Mouse (Mus musculus): ENCODE results near the gene Ubash3a.
A peak's percentile ranks its signal among the peaks of the same experiment; 100 is the strongest.

The Ubash3a gene

GRCm38 (mm10) chr17:31216068-31216955 lies 8.6 kb downstream of the Ubash3a start:
- no peak for DNase-seq (ENCODE audit: low spot score in 2 of 2)

GRCm38 (mm10) chr17:31222810-31223310 lies 15.2 kb downstream of the Ubash3a start:
- DNase-seq (ENCODE audit: low spot score in 2 of 2) = no peak

DNA sequence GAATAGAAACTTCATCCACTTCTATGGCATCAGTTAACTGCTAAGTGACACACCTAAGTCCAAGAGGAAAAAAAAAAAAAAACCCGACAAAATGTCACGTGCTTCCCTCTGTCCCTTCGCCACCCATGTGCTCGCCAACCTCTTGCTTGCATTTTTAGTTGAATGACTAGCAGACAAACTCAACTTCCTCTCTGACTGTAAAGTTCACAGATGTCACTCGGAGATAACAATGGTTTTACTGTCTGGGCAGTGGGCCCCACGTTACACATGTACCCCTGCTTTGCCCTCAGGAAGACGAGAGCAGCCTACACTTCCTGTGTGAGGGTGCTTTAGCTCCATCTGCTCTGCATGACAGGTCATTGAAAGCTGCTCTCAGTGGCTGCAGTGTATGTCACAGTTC lies 16.2 kb downstream of the Ubash3a start:
- no peak for DNase-seq (ENCODE audit: low spot score in 2 of 2)

GRCm38 (mm10) chr17:31224591-31224990 lies 16.9 kb downstream of the Ubash3a start:
- no peak for DNase-seq (ENCODE audit: low spot score in 2 of 2)

DNA sequence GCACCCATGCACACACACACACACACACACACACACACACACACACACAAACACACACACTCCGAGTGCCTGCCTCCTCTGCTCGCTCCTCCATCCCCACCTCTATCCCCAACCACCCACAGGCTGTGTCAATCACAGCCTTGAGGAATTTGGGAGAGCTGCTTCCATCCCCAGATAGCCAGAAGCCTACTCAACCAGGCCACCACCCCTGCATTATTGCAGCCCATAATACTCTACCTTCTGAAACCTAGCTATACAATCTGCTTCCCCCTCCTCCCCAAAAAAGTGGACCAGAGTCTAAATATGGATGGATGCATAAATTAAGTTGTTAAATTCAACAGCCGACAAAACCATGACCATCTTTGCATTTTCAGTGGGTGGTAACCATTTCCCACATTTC lies 18.7 kb downstream of the Ubash3a start:
- DNase-seq (ENCODE audit: low spot score in 2 of 2) = no peak

GRCm38 (mm10) chr17:31226931-31227330 lies 19.3 kb downstream of the Ubash3a start:
- no peak for DNase-seq (ENCODE audit: low spot score in 2 of 2)

- DNase-seq (ENCODE audit: low spot score in 2 of 2) = no peak
Measured at GRCm38 (mm10) chr17:31231780-31232179, 24.1 kb downstream of the Ubash3a start.

DNA sequence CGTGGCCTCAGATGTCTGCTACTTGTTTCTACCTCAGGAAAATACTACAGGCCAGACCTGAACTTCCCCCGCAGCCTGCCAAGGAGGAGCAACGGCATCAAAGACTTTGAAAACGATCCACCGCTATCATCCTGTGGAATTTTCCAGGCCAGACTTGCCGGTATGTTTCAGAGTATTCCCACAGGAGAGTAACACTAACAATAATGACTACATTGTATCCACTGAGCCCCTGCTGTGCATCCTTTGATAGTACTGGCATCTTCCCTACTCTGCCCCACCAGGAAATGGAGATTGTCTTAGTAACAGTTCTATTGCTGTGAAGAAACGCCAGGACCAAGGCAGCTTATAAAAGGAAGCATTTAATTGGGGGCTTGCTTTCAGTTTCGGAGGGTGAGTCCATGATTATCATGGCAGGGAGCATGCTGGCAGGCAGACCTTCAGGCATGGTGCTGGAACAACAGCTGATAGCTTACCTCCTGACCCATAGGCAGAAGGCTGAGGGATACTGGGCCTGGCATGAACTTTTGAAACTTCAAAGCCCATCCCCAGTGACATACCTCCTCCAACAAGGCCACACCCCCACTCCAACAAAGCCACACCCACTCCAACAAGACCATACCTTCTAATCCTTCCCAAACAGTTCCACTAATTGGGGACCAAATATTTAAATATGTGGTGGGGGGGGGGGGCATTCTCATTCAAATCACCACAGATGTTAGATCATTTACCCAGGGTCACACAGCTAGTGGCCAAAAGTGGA lies 24.8 kb downstream of the Ubash3a start:
- no peak for DNase-seq (ENCODE audit: low spot score in 2 of 2)

- no peak for DNase-seq (ENCODE audit: low spot score in 2 of 2)
Measured at GRCm38 (mm10) chr17:31235915-31236314, 28.2 kb downstream of the Ubash3a start.

DNA sequence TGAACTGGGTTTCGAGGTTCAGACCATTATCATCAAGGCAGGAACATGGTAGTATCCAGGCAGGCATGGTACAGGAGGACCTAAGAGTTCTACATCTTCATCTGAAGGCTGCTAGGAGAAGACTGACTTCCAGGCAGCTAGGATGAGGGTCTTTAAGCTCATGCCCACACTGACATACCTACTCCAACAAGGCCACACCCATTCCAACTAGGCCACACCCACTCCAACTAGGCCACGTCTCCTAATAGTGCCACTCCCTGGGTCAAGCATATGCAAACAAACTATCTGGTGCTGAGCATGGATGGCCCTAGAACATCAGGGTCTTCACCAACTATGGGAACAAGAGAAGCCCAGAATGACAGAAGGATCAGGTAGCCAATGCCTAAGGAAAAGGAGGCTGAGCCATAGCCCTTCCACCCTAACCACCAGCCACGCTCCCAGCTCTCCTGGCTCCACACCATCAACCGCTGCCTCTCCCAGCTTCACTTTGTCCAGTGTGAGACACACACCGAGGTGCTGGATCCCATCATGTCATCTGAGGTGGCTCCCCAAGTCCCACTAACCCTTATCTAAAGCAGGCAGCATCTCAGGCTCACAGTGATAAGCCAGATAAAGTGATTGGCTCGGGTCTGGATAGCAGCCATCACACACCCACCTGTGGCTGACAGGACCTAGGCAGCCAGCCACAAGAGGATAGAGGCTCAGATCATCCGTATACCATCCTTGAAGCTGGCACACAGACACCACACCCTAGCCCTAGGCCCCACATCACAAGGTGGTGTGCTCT lies 30.8 kb downstream of the Ubash3a start:
- DNase-seq (ENCODE audit: low spot score in 2 of 2) = peak in 1 of 2 experiments; percentile 9

- DNase-seq (ENCODE audit: low spot score in 2 of 2) = no peak
Measured at GRCm38 (mm10) chr17:31241156-31241555, 33.5 kb downstream of the Ubash3a start.

- DNase-seq (ENCODE audit: low spot score in 2 of 2) = no peak
Measured at GRCm38 (mm10) chr17:31242764-31243163, 35.1 kb downstream of the Ubash3a start.

DNA sequence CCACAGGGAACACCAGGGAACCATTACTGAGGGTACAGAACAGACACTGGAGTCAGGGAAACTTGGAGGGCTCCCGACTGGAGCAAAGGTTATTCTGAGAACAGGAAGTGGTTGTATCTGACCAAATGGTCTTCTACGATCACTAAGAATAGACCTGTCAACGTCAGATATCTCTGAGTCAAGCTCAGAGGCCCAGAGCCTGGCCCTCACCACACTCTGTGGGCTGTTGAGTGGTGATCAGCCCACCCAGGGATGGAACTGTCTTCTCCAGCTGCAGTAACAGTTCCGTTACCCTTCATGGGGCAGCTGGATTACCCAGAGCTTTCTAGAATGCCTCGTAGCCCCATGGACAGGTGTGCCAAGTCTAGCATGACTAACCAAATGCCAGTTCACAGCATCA lies 37.6 kb downstream of the Ubash3a start:
- DNase-seq (ENCODE audit: low spot score in 2 of 2) = no peak

GRCm38 (mm10) chr17:31247144-31247543 lies 39.5 kb downstream of the Ubash3a start:
- no peak for DNase-seq (ENCODE audit: low spot score in 2 of 2)

GRCm38 (mm10) chr17:31253951-31254350 lies 46.3 kb downstream of the Ubash3a start:
- DNase-seq (ENCODE audit: low spot score in 2 of 2) = no peak

DNA sequence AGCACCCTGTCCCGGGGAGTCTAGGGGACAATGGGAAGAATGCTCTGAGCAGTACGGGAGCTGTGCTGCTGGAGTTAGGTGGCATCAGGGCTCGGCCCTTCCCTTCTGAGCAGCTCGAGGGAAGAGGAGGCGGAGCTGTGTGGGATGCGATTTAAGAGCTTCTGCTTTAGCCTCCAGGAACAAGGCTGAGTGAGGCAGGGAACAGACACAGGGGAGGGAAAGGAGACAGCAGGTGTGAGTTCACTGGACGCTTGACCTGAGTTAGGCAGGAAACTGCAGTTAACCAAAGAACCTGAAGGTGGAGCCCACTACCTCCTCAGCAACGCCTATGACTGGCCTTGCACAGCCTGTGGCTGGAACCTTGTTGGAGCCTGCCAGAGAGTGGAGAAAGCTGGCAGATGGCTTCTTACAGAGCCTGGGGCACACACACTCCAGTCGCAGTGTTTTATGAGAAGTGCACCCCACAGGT lies 46.8 kb downstream of the Ubash3a start:
- DNase-seq (ENCODE audit: low spot score in 2 of 2) = peak; percentile 84 to 87

DNA sequence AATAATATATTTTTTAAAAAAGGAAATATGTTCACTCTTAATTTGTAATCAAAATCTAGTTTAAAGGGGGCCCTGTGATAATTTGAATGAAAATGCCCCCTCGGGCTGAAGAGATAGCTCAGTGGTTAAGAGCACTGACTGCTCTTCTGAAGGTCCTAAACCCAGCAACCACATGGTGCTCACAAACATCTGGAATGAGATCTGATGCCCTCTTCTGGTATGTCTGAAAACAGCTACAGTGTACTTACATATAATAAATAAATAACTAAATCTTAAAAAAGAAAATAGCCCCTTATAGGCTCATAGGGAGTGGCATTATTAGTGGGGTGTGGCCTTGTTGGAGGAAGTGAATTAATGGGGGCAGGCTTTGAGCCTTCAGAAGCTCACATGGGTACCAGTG lies 49.5 kb downstream of the Ubash3a start:
- DNase-seq (ENCODE audit: low spot score in 2 of 2) = no peak

GRCm38 (mm10) chr17:31257898-31258297 lies 50.2 kb downstream of the Ubash3a start:
- no peak for DNase-seq (ENCODE audit: low spot score in 2 of 2)

- DNase-seq (ENCODE audit: low spot score in 2 of 2) = no peak
Measured at GRCm38 (mm10) chr17:31258310-31258865, 50.7 kb downstream of the Ubash3a start.

DNA sequence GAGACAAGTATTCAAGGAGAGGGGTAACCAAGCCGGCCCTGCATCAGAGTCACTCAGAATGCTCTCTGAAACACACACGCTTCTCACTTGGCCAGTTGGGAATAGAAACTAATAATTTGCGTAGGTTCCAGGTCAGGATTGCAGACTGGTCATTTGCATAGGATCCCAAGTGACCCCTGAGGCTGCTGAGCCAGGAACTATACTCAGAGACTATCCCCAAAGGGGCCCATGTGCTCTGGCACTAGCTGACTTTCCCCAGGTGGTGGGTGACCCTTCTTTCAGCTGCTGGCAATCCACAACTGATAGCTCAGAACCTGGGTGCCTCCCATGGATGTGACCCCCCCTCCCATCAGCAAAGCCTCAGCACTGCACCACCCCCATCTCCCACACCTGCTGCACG lies 51.5 kb downstream of the Ubash3a start:
- no peak for DNase-seq (ENCODE audit: low spot score in 2 of 2)

GRCm38 (mm10) chr17:31259825-31260224 lies 52.2 kb downstream of the Ubash3a start:
- DNase-seq (ENCODE audit: low spot score in 2 of 2) = no peak

Measured in right cerebral cortex, postnatal 10 days (tissue).